Comparison of ENCODE assay signal across 27 mouse cellular contexts in the genomic region with DNA sequence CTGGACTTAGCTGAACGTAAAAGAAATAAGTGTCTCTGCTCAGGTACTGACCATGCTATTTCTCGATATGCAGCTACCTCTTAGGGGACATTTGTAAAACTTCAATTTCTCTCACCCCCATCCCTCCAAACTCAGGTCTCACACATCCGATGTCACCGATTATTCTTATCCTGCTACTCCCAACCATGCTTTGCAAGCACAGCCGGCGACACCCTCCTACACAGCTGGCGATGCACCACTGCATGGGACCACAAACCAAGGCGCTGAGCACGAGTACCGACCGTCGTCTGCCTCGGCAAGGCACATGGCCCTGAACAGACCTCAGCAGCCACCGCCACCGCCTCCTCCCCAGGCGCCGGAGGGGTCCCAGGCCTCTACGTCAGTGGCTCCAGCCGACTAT. TPM values are rescaled to one million over a fixed set of nuclear protein-coding genes. Genes with fewer than 3 reads are reported as not detected.
"Had no signal": no experiment of that assay in that cellular context is flagged by ENCODE, and none has a peak within 500 bp of the region (broad histone marks: within the 10 kb centered on the region; RNA-seq: fewer than 3 reads in every experiment).

No protein-coding gene starts in this region.

- ATAC-seq: forebrain, postnatal 0 days; hindbrain, postnatal 0 days; intestine, embryonic 16.5 days; liver, embryonic 12.5 days had no signal

- DNase-seq: forebrain, postnatal 0 days; gastrocnemius, postnatal 14 days; gastrocnemius, postnatal 36 days; heart, adult 11 months; heart, adult 2 months; heart, postnatal 14 days; heart, postnatal 36 days; kidney, adult 11 months; kidney, adult 2 months; kidney, adult 9 months; kidney, postnatal 14 days; kidney, postnatal 36 days; layer of hippocampus, adult 9-11 months; layer of hippocampus, postnatal 36 days had no signal

RNA-seq across cellular contexts. Expression of gene Gm6408, which starts 15.1 kb away (rescaled TPM):
- total RNA-seq: forebrain, postnatal 0 days; gastrocnemius, adult 18-20 months; gastrocnemius, adult 8-10 months; gastrocnemius, postnatal 14 days; gastrocnemius, postnatal 36 days; heart, adult 2 months; heart, postnatal 14 days; heart, postnatal 36 days; hematopoietic stem cell, adult 5-6 weeks; layer of hippocampus, adult 18-20 months; layer of hippocampus, adult 8-10 months; layer of hippocampus, postnatal 14 days; layer of hippocampus, postnatal 36 days; left cerebral cortex, adult 2 months; left cerebral cortex, postnatal 10 days; left cerebral cortex, postnatal 25 days; liver, adult 2 months had no signal

RNA-seq across cellular contexts. Expression of gene Gm6370, which starts 24.5 kb away (rescaled TPM):
- total RNA-seq: forebrain, postnatal 0 days; gastrocnemius, adult 18-20 months; gastrocnemius, adult 8-10 months; gastrocnemius, postnatal 14 days; gastrocnemius, postnatal 36 days; heart, adult 2 months; heart, postnatal 14 days; heart, postnatal 36 days; hematopoietic stem cell, adult 5-6 weeks; hindbrain, postnatal 0 days; layer of hippocampus, adult 18-20 months; layer of hippocampus, adult 8-10 months; layer of hippocampus, postnatal 14 days; layer of hippocampus, postnatal 36 days; left cerebral cortex, adult 2 months; left cerebral cortex, postnatal 10 days; left cerebral cortex, postnatal 25 days; liver, adult 2 months had no signal

RNA-seq across cellular contexts. Expression of gene 4930449I24Rik, which starts 35.5 kb away (rescaled TPM):
- total RNA-seq: forebrain, postnatal 0 days; gastrocnemius, adult 18-20 months; gastrocnemius, adult 8-10 months; gastrocnemius, postnatal 14 days; gastrocnemius, postnatal 36 days; heart, adult 2 months; heart, postnatal 14 days; heart, postnatal 36 days; hematopoietic stem cell, adult 5-6 weeks; hindbrain, postnatal 0 days; layer of hippocampus, adult 18-20 months; layer of hippocampus, adult 8-10 months; layer of hippocampus, postnatal 14 days; layer of hippocampus, postnatal 36 days; left cerebral cortex, adult 2 months; left cerebral cortex, postnatal 10 days; left cerebral cortex, postnatal 25 days; liver, adult 2 months had no signal

RNA-seq across cellular contexts. Expression of gene Gm3402, which starts 47.3 kb away (rescaled TPM):
- total RNA-seq: forebrain, postnatal 0 days; gastrocnemius, adult 18-20 months; gastrocnemius, adult 8-10 months; gastrocnemius, postnatal 14 days; gastrocnemius, postnatal 36 days; heart, adult 2 months; heart, postnatal 14 days; heart, postnatal 36 days; hematopoietic stem cell, adult 5-6 weeks; hindbrain, postnatal 0 days; layer of hippocampus, adult 18-20 months; layer of hippocampus, adult 8-10 months; layer of hippocampus, postnatal 14 days; layer of hippocampus, postnatal 36 days; left cerebral cortex, adult 2 months; left cerebral cortex, postnatal 10 days; left cerebral cortex, postnatal 25 days; liver, adult 2 months had no signal

RNA-seq across cellular contexts. Expression of gene Gm3404, which starts 58.9 kb away (rescaled TPM):
- total RNA-seq: forebrain, postnatal 0 days; gastrocnemius, adult 18-20 months; gastrocnemius, adult 8-10 months; gastrocnemius, postnatal 14 days; gastrocnemius, postnatal 36 days; heart, adult 2 months; heart, postnatal 14 days; heart, postnatal 36 days; hematopoietic stem cell, adult 5-6 weeks; hindbrain, postnatal 0 days; layer of hippocampus, adult 18-20 months; layer of hippocampus, adult 8-10 months; layer of hippocampus, postnatal 14 days; layer of hippocampus, postnatal 36 days; left cerebral cortex, adult 2 months; left cerebral cortex, postnatal 10 days; left cerebral cortex, postnatal 25 days; liver, adult 2 months had no signal
